Mouse (Mus musculus) CH12.LX (cell line): ENCODE results near the gene Lrch1. TPM values are rescaled to one million over a fixed set of nuclear protein-coding genes. Genes with fewer than 3 reads are reported as not detected.

Experiments used
- DNase-seq: peaks from one replicate; pipeline ENCODE4 v3.0.0-alpha.2; 2013; ENCODE audit errors: extremely low read depth
- H3K27ac ChIP-seq: 2 replicates; pipeline ENCODE4 v1.5.1; 2012; ENCODE audit warnings: low read depth, mild to moderate bottlenecking, control low read depth, moderate library complexity; ENCODE audit not compliant: insufficient read depth
- H3K27me3 ChIP-seq: replicated peaks from 2 replicates; pipeline ENCODE3; 2012; ENCODE audit warnings: inconsistent platforms
- H3K36me3 ChIP-seq, 2 experiments: replicated peaks in 1 of 2; 2 replicates each; pipeline versions ENCODE3 to v1.6.1; 2012; ENCODE audit warnings: inconsistent platforms in 1 of 2, low read length in 1 of 2, mild to moderate bottlenecking in 1 of 2, mixed read lengths in 1 of 2, moderate library complexity in 1 of 2; ENCODE audit not compliant: control insufficient read depth in 1 of 2, insufficient read depth in 1 of 2
- H3K4me1 ChIP-seq, 2 experiments: 2 replicates each; pipeline ENCODE4 v1.6.1; 2012; ENCODE audit warnings: inconsistent platforms in 1 of 2, moderate library complexity in 1 of 2; ENCODE audit not compliant: insufficient read depth in 2 of 2, control insufficient read depth in 1 of 2
- H3K4me2 ChIP-seq: 2 replicates; pipeline ENCODE4 v1.6.1; 2012; ENCODE audit warnings: low read depth, mild to moderate bottlenecking, control low read depth; ENCODE audit not compliant: poor library complexity, insufficient read depth, severe bottlenecking
- H3K4me3 ChIP-seq, 3 experiments: fragments of 150-350 bp in 1 of 3; sonication (generic) in 1 of 3; replicated peaks in 1 of 3; 2 replicates each; pipeline versions ENCODE3 to v1.5.1; 2011 to 2012; ENCODE audit warnings: low read depth in 2 of 3, low read length in 2 of 3, mild to moderate bottlenecking in 2 of 3, moderate library complexity in 2 of 3, control low read depth in 1 of 3, improper control_type of control experiment in 1 of 3, inconsistent platforms in 1 of 3, mixed read lengths in 1 of 3; ENCODE audit not compliant: poor library complexity in 1 of 3
- H3K79me2 ChIP-seq: replicated peaks from 2 replicates; pipeline ENCODE4 v1.6.1; 2012; ENCODE audit warnings: mild to moderate bottlenecking, moderate library complexity; ENCODE audit not compliant: control insufficient read depth, poor library complexity, insufficient read depth, severe bottlenecking; ENCODE audit errors: extremely low read depth
- H3K9ac ChIP-seq: 2 replicates; pipeline ENCODE4 v1.6.1; 2012; ENCODE audit warnings: low read depth, mild to moderate bottlenecking, control low read depth, moderate library complexity; ENCODE audit not compliant: insufficient read depth
- H3K9me3 ChIP-seq: replicated peaks from 2 replicates; pipeline ENCODE3; 2012; ENCODE audit warnings: low read length, inconsistent platforms, mixed read lengths
- EP300 ChIP-seq: IDR thresholded peaks from 2 replicates; pipeline ENCODE4 v1.6.1; 2011; ENCODE audit warnings: low read length, improper control_type of control experiment
- JUN ChIP-seq: IDR thresholded peaks from 2 replicates; pipeline ENCODE4 v1.6.1; 2011; ENCODE audit warnings: low read depth, mild to moderate bottlenecking, low read length, improper control_type of control experiment, moderate library complexity; ENCODE audit not compliant: insufficient read depth
- KAT2A ChIP-seq: IDR thresholded peaks from 2 replicates; pipeline ENCODE4 v1.6.1; 2012; ENCODE audit warnings: low read length, improper control_type of control experiment, inconsistent platforms; ENCODE audit not compliant: insufficient replicate concordance
- MAFK ChIP-seq: IDR thresholded peaks from 2 replicates; pipeline ENCODE4 v1.6.1; 2011; ENCODE audit warnings: low read length, improper control_type of control experiment; ENCODE audit not compliant: insufficient replicate concordance
- RCOR1 ChIP-seq: conservative IDR thresholded peaks from 2 replicates; pipeline ENCODE4 v1.6.1; 2012; ENCODE audit warnings: low read depth, mild to moderate bottlenecking, inconsistent platforms, low read length, improper control_type of control experiment
- SIN3A ChIP-seq: IDR thresholded peaks from 2 replicates; pipeline ENCODE4 v1.6.1; 2012; ENCODE audit warnings: low read length, improper control_type of control experiment, inconsistent platforms
- UBTF ChIP-seq: IDR thresholded peaks from 2 replicates; pipeline ENCODE4 v1.6.1; 2012; ENCODE audit warnings: low read depth, mild to moderate bottlenecking, inconsistent platforms, low read length, improper control_type of control experiment, moderate library complexity
- dilution Hi-C: fragments of 300-500 bp; cut with MboI; formaldehyde crosslinking; loops from 2 replicates; pipeline ENCODE4 v1.14.3; 2020; ENCODE audit warnings: low sequenced_read_pairs; ENCODE audit not compliant: extremely low pct_unique_long_range_greater_than_20kb, extremely low pct_ligation_motif_present
- in situ Hi-C: fragments of 300-500 bp; cut with MboI; formaldehyde crosslinking; loops from 3 replicates; pipeline ENCODE4 v1.14.3; 2019; ENCODE audit warnings: low sequenced_read_pairs, low pct_ligation_motif_present, low pct_unique_long_range_greater_than_20kb, mixed read lengths
- polyA plus RNA-seq: library from polyadenylated mRNA; unstranded; fragments of >175 nt; gene quantifications from 2 replicates; pipeline ENCODE4 v1.2.1, GENCODE M21; 2012; ENCODE audit warnings: low read depth; ENCODE audit not compliant: insufficient read length
- total RNA-seq, 2 experiments: library from RNA; depleted of rRNA; stranded (reverse); fragments of 300-350 nt in 1 of 2; fragments of >200 nt in 1 of 2; gene quantifications; 2 replicates each; pipeline ENCODE4 v1.2.3; 2012 to 2014

The Lrch1 gene
- total and polyA plus RNA-seq, 3 experiments, result 10.3 to 23.3 (median 12.8) TPM

DNA sequence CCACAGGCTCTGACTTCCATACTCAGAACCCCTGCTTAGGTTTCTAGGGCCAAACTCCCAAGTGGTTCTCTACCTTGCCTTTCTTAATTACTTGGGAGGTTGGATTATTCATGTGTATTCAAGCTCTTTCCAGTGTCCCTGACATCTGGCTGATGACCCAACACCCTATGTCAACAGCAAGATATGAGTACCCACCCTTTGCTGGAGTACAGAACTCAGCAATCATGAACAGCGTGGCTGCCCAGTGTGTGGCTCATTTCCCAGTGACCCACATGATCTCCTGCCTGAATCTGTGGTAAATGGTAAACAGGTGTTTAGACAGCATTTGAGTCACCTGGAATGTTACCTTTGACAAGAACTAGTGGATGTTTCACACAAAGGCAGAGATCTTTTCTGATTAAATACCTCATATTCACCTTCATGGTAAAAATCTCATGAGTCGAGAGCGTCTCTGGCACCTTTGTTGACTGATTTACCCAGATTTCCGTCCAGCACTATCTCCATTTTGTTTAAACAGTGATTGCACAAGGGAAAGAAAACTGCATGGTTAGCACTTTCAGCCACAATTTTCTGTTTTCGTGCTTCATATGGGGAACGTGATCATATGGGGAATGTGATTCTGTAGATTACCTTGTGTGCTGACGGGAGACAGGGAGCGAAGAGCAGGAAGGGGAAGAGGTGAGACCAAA is 15.2 kb upstream of the Lrch1 start:
- H3K9ac ChIP-seq, result no peak overlapping the region
- H3K4me3 ChIP-seq, result no peak overlapping the region
- H3K4me1 ChIP-seq, result peaks cover 0 to 13% of the 10 kb centered on the region in 2 experiments; a peak in 2 of 4 replicates
- no peaks in the 10 kb centered on the region for H3K27me3 ChIP-seq
- TF ChIP-seq SIN3A (no peak), MAFK (peak; percentile 57; the same call in 1 of the 2 replicates)
- dilution Hi-C loops, result no loop called here
- DNase-seq, result no peak
- no peaks in the 10 kb centered on the region for H3K79me2 ChIP-seq
- no peaks in the 10 kb centered on the region for H3K36me3 ChIP-seq
- in situ Hi-C loops, result no loop called here
- no peak overlapping the region for H3K27ac ChIP-seq
- no peak overlapping the region for H3K4me2 ChIP-seq
- H3K9me3 ChIP-seq, result peaks cover 9% of the 10 kb centered on the region

DNA sequence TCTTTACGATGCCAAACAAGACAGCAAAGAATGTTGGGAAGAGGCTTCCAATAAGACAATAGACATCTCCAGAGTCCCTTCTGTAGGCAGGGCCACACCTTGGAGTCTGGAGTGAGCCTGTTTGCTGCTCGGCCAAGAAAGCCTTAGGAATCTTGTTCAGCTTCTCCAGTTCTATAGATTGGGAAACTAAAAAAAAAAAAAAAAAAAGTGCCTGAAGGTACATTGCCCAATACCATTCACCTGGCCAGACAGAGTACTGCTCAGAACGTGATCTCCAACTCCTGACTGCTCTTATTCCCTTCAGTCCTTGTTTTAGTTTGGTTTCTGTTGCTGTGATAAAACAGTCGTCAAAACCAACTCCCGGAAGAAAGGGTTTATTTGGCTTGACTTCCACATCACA is 12.9 kb upstream of the Lrch1 start:
- TF ChIP-seq UBTF, result no peak
- Histone ChIP-seq H3K4me3 (no peak overlapping the region), H3K27ac (no peak overlapping the region), H3K36me3 (no peaks in the 10 kb centered on the region), H3K9me3 (peaks cover 3% of the 10 kb centered on the region), H3K79me2 (no peaks in the 10 kb centered on the region), H3K4me1 (peaks cover 0 to 13% of the 10 kb centered on the region in 2 experiments; a peak in 2 of 4 replicates), H3K27me3 (no peaks in the 10 kb centered on the region), H3K9ac (no peak overlapping the region), H3K4me2 (no peak overlapping the region)
- no peak for DNase-seq
- dilution Hi-C loops, result no loop called here
- in situ Hi-C loops, result no loop called here

DNA sequence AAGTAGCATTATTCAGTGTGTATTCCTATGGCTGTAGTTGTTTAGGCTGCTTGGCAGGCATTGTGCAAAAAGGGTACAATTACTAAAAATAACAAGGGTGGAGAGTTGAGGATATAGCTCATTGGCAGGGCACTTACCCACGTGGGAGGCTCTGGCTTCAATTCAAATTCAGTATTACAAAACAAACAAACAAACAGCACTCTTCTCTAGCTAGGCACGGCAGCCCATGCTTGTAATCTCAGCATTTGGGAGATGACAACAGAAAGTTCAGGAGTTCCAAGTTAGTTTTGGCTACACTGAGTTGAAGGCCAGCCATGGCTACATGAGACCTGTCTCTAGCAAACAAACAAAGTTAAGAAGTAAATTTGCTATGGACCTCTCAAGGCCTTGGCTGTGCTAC is 9.0 kb upstream of the Lrch1 start:
- Histone ChIP-seq H3K9ac (no peak overlapping the region), H3K79me2 (no peaks in the 10 kb centered on the region), H3K4me2 (no peak overlapping the region), H3K9me3 (peaks cover 3% of the 10 kb centered on the region), H3K36me3 (no peaks in the 10 kb centered on the region), H3K4me1 (no peaks in the 10 kb centered on the region), H3K27ac (no peak overlapping the region), H3K27me3 (no peaks in the 10 kb centered on the region), H3K4me3 (no peak overlapping the region)
- no peak for DNase-seq
- dilution Hi-C loops, result no loop called here
- TF ChIP-seq KAT2A (no peak), EP300 (no peak), RCOR1 (no peak), JUN (no peak)
- in situ Hi-C loops, result no loop called here
